ENCODE assay signal across 19 mouse cellular contexts in genomic region chr7:107745111-107745510, GRCm38 (mm10). TPM values are rescaled to one million over a fixed set of nuclear protein-coding genes. Genes with fewer than 3 reads are reported as not detected.
DNase-seq lines count a peak whose midpoint lies in the region.
"Had no signal": no experiment of that assay in that cellular context is flagged by ENCODE, and none has a peak within 500 bp of the region (broad histone marks: within the 10 kb centered on the region; RNA-seq: fewer than 3 reads in every experiment).

No protein-coding gene starts in this region.

- DNase-seq in heart, adult 11 months = peak; percentile 74
- no peak for DNase-seq in heart, postnatal 4 days
- peak; percentile 86 for DNase-seq in MN1 (ENCODE audit: low spot score)
- peak; percentile 11 for DNase-seq in mesoderm, embryonic 11.5 days (ENCODE audit: low read depth, low spot score)
- DNase-seq in left cerebral cortex, postnatal 25 days (ENCODE audit: low spot score in 2 of 2) = no peak
- DNase-seq in gastrocnemius, postnatal 4 days (ENCODE audit: low spot score in 2 of 2) = no peak
- DNase-seq: adrenal gland, postnatal 10 days; cerebellum, adult 11 months; cerebellum, adult 2 months; cerebellum, adult 9-11 months; gastrocnemius, postnatal 25 days; heart, postnatal 14 days had no signal

- intact Hi-C loops in left cerebral cortex, postnatal 25 days (cut with DNase I) = loop anchor here (5.0 to 10.0 kb wide), 2 partner anchors 153 to 510 kb away; no protein-coding TSS in a partner anchor

RNA-seq across cellular contexts. Expression of gene Cyb5r2, which starts 12.7 kb away (rescaled TPM):
- under 1 TPM in 1 of 2 experiments, not detected in 1; 0.24 TPM for total RNA-seq in heart, postnatal 4 days (2021)
- not detected for total RNA-seq in left cerebral cortex, postnatal 25 days (2021)
- under 1 TPM in 1 of 2 experiments, not detected in 1; 0.25 TPM for total RNA-seq in gastrocnemius, postnatal 4 days (2021)
- total RNA-seq: adrenal gland, adult 18-20 months; adrenal gland, postnatal 10 days; granulocyte monocyte progenitor cell, adult 5-6 weeks; heart, postnatal 14 days; hematopoietic stem cell, adult 5-6 weeks had no signal

RNA-seq across cellular contexts. Expression of gene Ovch2, which starts 55.9 kb away (rescaled TPM):
- not detected for total RNA-seq in heart, postnatal 4 days (2021)
- not detected for total RNA-seq in left cerebral cortex, postnatal 25 days (2021)
- not detected for total RNA-seq in gastrocnemius, postnatal 4 days (2021)
- total RNA-seq: adrenal gland, adult 18-20 months; adrenal gland, postnatal 10 days; adrenal gland, postnatal 4 days; ES-E14; gastrocnemius, adult 8-10 months; gastrocnemius, postnatal 25 days; granulocyte monocyte progenitor cell, adult 5-6 weeks; heart, adult 8-10 months; heart, postnatal 14 days; hematopoietic stem cell, adult 5-6 weeks had no signal

Comparison
In these comparisons a context has a peak if more than half of its experiments do, and no peak if none do; other contexts are left out.
1. DNase-seq: peak in heart, adult 11 months (single experiment), MN1 (single experiment) and mesoderm, embryonic 11.5 days (single experiment); none in heart, postnatal 4 days (single experiment), left cerebral cortex, postnatal 25 days (0 of 2) and gastrocnemius, postnatal 4 days (0 of 2).